8 mouse cellular contexts compared by ENCODE assay signal in genomic region chr2:9882926-9883802, GRCm38 (mm10). TPM values are rescaled to one million over a fixed set of nuclear protein-coding genes. Genes with fewer than 3 reads are reported as not detected.
DNase-seq lines count a peak whose midpoint lies in the region; ATAC-seq and TF ChIP-seq lines count a peak whose summit lies in the region.

No protein-coding gene starts in this region.

- no peak for TF ChIP-seq CTCF in lung, postnatal 0 days (IDR thresholded peaks at IDR 0.05)

- no peak for DNase-seq in kidney, adult 8-10 months
- peak; percentile 68 for DNase-seq in embryo, embryonic 10.5 days (ENCODE audit: low spot score)
- peak; percentile 62 for DNase-seq in hindbrain, embryonic 10.5 days (ENCODE audit: low spot score)
- DNase-seq in lung, postnatal 0 days (ENCODE audit: low spot score) = no peak
- DNase-seq in frontal cortex, postnatal 36 days (ENCODE audit: low spot score in 2 of 2) = no peak
- no peak for DNase-seq in adrenal gland, adult 18-20 months (ENCODE audit: low spot score in 2 of 2)

- no peaks in the 10 kb centered on the region for H3K36me3 ChIP-seq in kidney, embryonic 15.5 days
- no peaks in the 10 kb centered on the region for H3K36me3 ChIP-seq in hindbrain, embryonic 10.5 days
- no peaks in the 10 kb centered on the region for H3K36me3 ChIP-seq in lung, postnatal 0 days (ENCODE audit: insufficient read depth, low read length)

- H3K4me3 ChIP-seq in kidney, embryonic 15.5 days (replicated peaks) = peak overlapping the region; percentile 55
- peak overlapping the region; percentile 54 for H3K4me3 ChIP-seq in hindbrain, embryonic 10.5 days
- peak overlapping the region; percentile 27 for H3K4me3 ChIP-seq in lung, postnatal 0 days (ENCODE audit: low read depth, low read length)

- TF ChIP-seq EP300 in lung, postnatal 0 days (IDR thresholded peaks at IDR 0.05) = no peak

- no peak for ATAC-seq in kidney, embryonic 15.5 days (replicated peaks; ENCODE audit: low FRiP score)
- no peak for ATAC-seq in lung, postnatal 0 days
- no peak for ATAC-seq in megakaryocyte-erythroid progenitor cell, adult 5-6 weeks (replicated peaks; ENCODE audit: low FRiP score, low TSS enrichment, poor library complexity, severe bottlenecking)

- H3K27me3 ChIP-seq in kidney, embryonic 15.5 days = peaks cover 97% of the 10 kb centered on the region
- H3K27me3 ChIP-seq in hindbrain, embryonic 10.5 days (ENCODE audit: insufficient read depth, poor library complexity, severe bottlenecking) = peaks cover 93% of the 10 kb centered on the region
- peaks cover 77% of the 10 kb centered on the region for H3K27me3 ChIP-seq in lung, postnatal 0 days (replicated peaks; ENCODE audit: insufficient read depth, low read length)

- peaks cover 52% of the 10 kb centered on the region for H3K4me1 ChIP-seq in kidney, embryonic 15.5 days
- H3K4me1 ChIP-seq in hindbrain, embryonic 10.5 days (replicated peaks) = peaks cover 57% of the 10 kb centered on the region
- H3K4me1 ChIP-seq in lung, postnatal 0 days (ENCODE audit: insufficient read depth, low read depth, low read length) = peaks cover 11% of the 10 kb centered on the region

- peak overlapping the region; percentile 43 for H3K9ac ChIP-seq in kidney, embryonic 15.5 days
- H3K9ac ChIP-seq in lung, postnatal 0 days (replicated peaks; ENCODE audit: low read depth) = no peak overlapping the region

- H3K27ac ChIP-seq in kidney, embryonic 15.5 days = peak overlapping the region; percentile 87
- H3K27ac ChIP-seq in hindbrain, embryonic 10.5 days = no peak overlapping the region
- H3K27ac ChIP-seq in lung, postnatal 0 days (ENCODE audit: low read length) = no peak overlapping the region

- WGBS in kidney, embryonic 15.5 days = under 1% methylated on average over 43 of the region's 43 CpGs
- under 1% methylated on average over 43 of the region's 43 CpGs for WGBS in hindbrain, embryonic 10.5 days
- 1% methylated on average over 43 of the region's 43 CpGs for WGBS in lung, postnatal 0 days

- peak overlapping the region; percentile 93 for H3K4me2 ChIP-seq in kidney, embryonic 15.5 days
- peak overlapping the region; percentile 52 for H3K4me2 ChIP-seq in lung, postnatal 0 days (replicated peaks; ENCODE audit: low read depth, low read length)

- no peaks in the 10 kb centered on the region for H3K9me3 ChIP-seq in kidney, embryonic 15.5 days (replicated peaks)
- H3K9me3 ChIP-seq in hindbrain, embryonic 10.5 days = no peaks in the 10 kb centered on the region
- H3K9me3 ChIP-seq in lung, postnatal 0 days (ENCODE audit: low read length) = no peaks in the 10 kb centered on the region

RNA-seq across cellular contexts. Expression of gene 4930412O13Rik, which starts 2.1 kb away (rescaled TPM):
- 2.8 and 3.0 TPM in 2 replicates for polyA plus RNA-seq in kidney, embryonic 15.5 days (2015; fragmentation: Nextera tagmentation; extraction: Ambion mirVana)
- 0.75 and 1.0 TPM in 2 replicates for polyA plus RNA-seq in hindbrain, embryonic 10.5 days (2016; fragmentation: Nextera tagmentation; extraction: Ambion mirVana)
- polyA plus RNA-seq in lung, postnatal 0 days (2015; fragmentation: Nextera tagmentation; extraction: Ambion mirVana) = not detected in 2 replicates
- total RNA-seq in megakaryocyte-erythroid progenitor cell, adult 5-6 weeks (2014; fragmentation: Nextera tagmentation) = not detected in 2 replicates
- not detected in 2 replicates for total RNA-seq in megakaryocyte-erythroid progenitor cell, adult 5-6 weeks (2017)
- 1 to 10 TPM; 1.1 to 1.4 TPM for total RNA-seq in adrenal gland, adult 18-20 months (2021)

RNA-seq across cellular contexts. Expression of gene 9230102O04Rik, which starts 6.2 kb away (rescaled TPM):
- polyA plus RNA-seq in kidney, embryonic 15.5 days (2015; fragmentation: Nextera tagmentation; extraction: Ambion mirVana) = 4.9 and 6.2 TPM in 2 replicates
- polyA plus RNA-seq in hindbrain, embryonic 10.5 days (2016; fragmentation: Nextera tagmentation; extraction: Ambion mirVana) = 0.54 TPM in 1 of 2 replicates, not detected in the other
- not detected in 2 replicates for polyA plus RNA-seq in lung, postnatal 0 days (2015; fragmentation: Nextera tagmentation; extraction: Ambion mirVana)
- total RNA-seq in megakaryocyte-erythroid progenitor cell, adult 5-6 weeks (2014; fragmentation: Nextera tagmentation) = not detected in 2 replicates
- total RNA-seq in megakaryocyte-erythroid progenitor cell, adult 5-6 weeks (2017) = not detected in 2 replicates
- not detected for total RNA-seq in adrenal gland, adult 18-20 months (2021)

RNA-seq across cellular contexts. Expression of gene Gata3, which starts 6.7 kb away (rescaled TPM):
- polyA plus RNA-seq in kidney, embryonic 15.5 days (2015; fragmentation: Nextera tagmentation; extraction: Ambion mirVana) = 98.5 and 108 TPM in 2 replicates
- polyA plus RNA-seq in hindbrain, embryonic 10.5 days (2016; fragmentation: Nextera tagmentation; extraction: Ambion mirVana) = 14.2 and 16.8 TPM in 2 replicates
- 2.4 and 2.7 TPM in 2 replicates for polyA plus RNA-seq in lung, postnatal 0 days (2015; fragmentation: Nextera tagmentation; extraction: Ambion mirVana)
- total RNA-seq in megakaryocyte-erythroid progenitor cell, adult 5-6 weeks (2014; fragmentation: Nextera tagmentation) = 0.57 and 5.3 TPM in 2 replicates
- 0.23 and 1.8 TPM in 2 replicates for total RNA-seq in megakaryocyte-erythroid progenitor cell, adult 5-6 weeks (2017)
- 10 to 100 TPM; 11.7 to 14.2 TPM for total RNA-seq in adrenal gland, adult 18-20 months (2021)

Comparison
In these comparisons a context has a peak if more than half of its experiments do, and no peak if none do; other contexts are left out.
1. DNase-seq: peak in embryo, embryonic 10.5 days (single experiment) and hindbrain, embryonic 10.5 days (single experiment); none in kidney, adult 8-10 months (0 of 2), lung, postnatal 0 days (single experiment), frontal cortex, postnatal 36 days (0 of 2) and adrenal gland, adult 18-20 months (0 of 2).
2. Peak in every context shown above with its lines, with median percentiles within 50 percentile points of each other: H3K4me3 ChIP-seq.